Mouse (Mus musculus): Measurements from ENCODE around the gene Lpp.

The Lpp gene

GRCm38 (mm10) chr16:24441338-24441737 is 48.0 kb downstream of the Lpp start:
- DNase-seq: no peak

GRCm38 (mm10) chr16:24442500-24443122 is 49.3 kb downstream of the Lpp start:
- DNase-seq: no peak

- peak; percentile 15 for DNase-seq
Observed at GRCm38 (mm10) chr16:24443123-24443515, 49.8 kb downstream of the Lpp start.

GRCm38 (mm10) chr16:24443555-24443954 is 50.2 kb downstream of the Lpp start:
- DNase-seq: no peak

GRCm38 (mm10) chr16:24444818-24445217 is 51.5 kb downstream of the Lpp start:
- DNase-seq: peak; percentile 26

- DNase-seq: no peak
Observed at GRCm38 (mm10) chr16:24445473-24445872, 52.2 kb downstream of the Lpp start.

- no peak for DNase-seq
Observed at GRCm38 (mm10) chr16:24446449-24446848, 53.1 kb downstream of the Lpp start.

GRCm38 (mm10) chr16:24447666-24448492 is 54.6 kb downstream of the Lpp start:
- DNase-seq: peak; percentile 18

GRCm38 (mm10) chr16:24448493-24448845 is 55.2 kb downstream of the Lpp start:
- DNase-seq: no peak

GRCm38 (mm10) chr16:24449806-24450205 is 56.5 kb downstream of the Lpp start:
- peak; percentile 34 for DNase-seq

- DNase-seq: no peak
Observed at GRCm38 (mm10) chr16:24450256-24450655, 56.9 kb downstream of the Lpp start.

GRCm38 (mm10) chr16:24451123-24451522 is 57.8 kb downstream of the Lpp start:
- DNase-seq: no peak

- DNase-seq: no peak
Observed at GRCm38 (mm10) chr16:24453536-24453935, 60.2 kb downstream of the Lpp start.

GRCm38 (mm10) chr16:24454493-24454892 is 61.2 kb downstream of the Lpp start:
- DNase-seq: peak; percentile 58

GRCm38 (mm10) chr16:24455361-24455855 is 62.1 kb downstream of the Lpp start:
- no peak for DNase-seq

GRCm38 (mm10) chr16:24463842-24464241 is 70.5 kb downstream of the Lpp start:
- DNase-seq: no peak

- no peak for DNase-seq
Observed at GRCm38 (mm10) chr16:24464436-24464835, 71.1 kb downstream of the Lpp start.

GRCm38 (mm10) chr16:24465633-24466032 is 72.3 kb downstream of the Lpp start:
- DNase-seq: no peak

GRCm38 (mm10) chr16:24467544-24468290 is 74.4 kb downstream of the Lpp start:
- DNase-seq: no peak

GRCm38 (mm10) chr16:24469313-24469712 is 76.0 kb downstream of the Lpp start:
- DNase-seq: no peak

GRCm38 (mm10) chr16:24470601-24471000 is 77.3 kb downstream of the Lpp start:
- no peak for DNase-seq

- DNase-seq: no peak
Observed at GRCm38 (mm10) chr16:24471029-24471428, 77.7 kb downstream of the Lpp start.

- DNase-seq: no peak
Observed at GRCm38 (mm10) chr16:24471801-24472200, 78.5 kb downstream of the Lpp start.

- DNase-seq: no peak
Observed at GRCm38 (mm10) chr16:24473966-24474365, 80.7 kb downstream of the Lpp start.

All from embryo, embryonic 11 days (tissue).